Mouse (Mus musculus) adipocyte (in vitro differentiated cells): ENCODE data around the gene Npb.
A peak's percentile ranks its signal among the peaks of the same experiment; 100 is the strongest.
"Not testable (repeated sequence)": the region's sequence is repeated elsewhere in the genome, so short reads cannot be mapped to it uniquely, and the experiment has no call there.

Source experiments
- DNase-seq: peaks from one replicate; pipeline ENCODE4 v3.0.0-alpha.2; 2016; ENCODE audit warnings: low spot score

Gene Npb

GRCm38 (mm10) chr11:120579316-120580107 is 28.8 kb upstream of the Npb start:
- DNase-seq: peak; percentile 66

- DNase-seq: no peak
These were observed 28.1 kb upstream of the Npb start for GRCm38 (mm10) chr11:120580190-120580589.

- DNase-seq: no peak
These were observed 27.4 kb upstream of the Npb start for GRCm38 (mm10) chr11:120580871-120581331.

GRCm38 (mm10) chr11:120581490-120582267 is 26.6 kb upstream of the Npb start, which contains the start of gene Arhgdia:
TSS of gene Arhgdia (minus strand) at chr11:120581624.
- DNase-seq: peak; percentile 83

- peak; percentile 37 for DNase-seq
These were observed 25.9 kb upstream of the Npb start for GRCm38 (mm10) chr11:120582268-120582981.

- DNase-seq: not testable (repeated sequence)
These were observed 25.3 kb upstream of the Npb start for GRCm38 (mm10) chr11:120582982-120583293.

GRCm38 (mm10) chr11:120583937-120584336 is 24.3 kb upstream of the Npb start:
- no peak for DNase-seq

GRCm38 (mm10) chr11:120588531-120588930 is 19.7 kb upstream of the Npb start:
- no peak for DNase-seq

GRCm38 (mm10) chr11:120597240-120598235 is 10.7 kb upstream of the Npb start:
- peak; percentile 37 for DNase-seq

- peak; percentile 94 for DNase-seq
These were observed 9.8 kb upstream of the Npb start, which contains the start of the genes Alyref and Anapc11 for GRCm38 (mm10) chr11:120598283-120598989. TSS of gene Alyref (minus strand) at chr11:120598365. TSS of gene Anapc11 (plus strand) at chr11:120598421.

GRCm38 (mm10) chr11:120598990-120599549 is 9.2 kb upstream of the Npb start:
- DNase-seq: no peak

GRCm38 (mm10) chr11:120600716-120601115 is 7.6 kb upstream of the Npb start:
- no peak for DNase-seq

GRCm38 (mm10) chr11:120603545-120603944 is 4.7 kb upstream of the Npb start:
- DNase-seq: no peak

- DNase-seq: no peak
These were observed 2.6 kb upstream of the Npb start for GRCm38 (mm10) chr11:120605667-120606066.

- DNase-seq: no peak
These were observed 1.5 kb upstream of the Npb start for GRCm38 (mm10) chr11:120606764-120607163.

- DNase-seq: no peak
These were observed 973 bp downstream of the Npb start for GRCm38 (mm10) chr11:120609250-120609649.

- no peak for DNase-seq
These were observed 2.3 kb downstream of the Npb start for GRCm38 (mm10) chr11:120610477-120611046.

- peak; percentile 45 for DNase-seq
These were observed 4.5 kb downstream of the Npb start for GRCm38 (mm10) chr11:120612763-120613162.

GRCm38 (mm10) chr11:120613481-120613972 is 5.2 kb downstream of the Npb start:
- DNase-seq: no peak

GRCm38 (mm10) chr11:120613976-120614375 is 5.7 kb downstream of the Npb start:
- DNase-seq: no peak
